Mouse (Mus musculus): ENCODE measurements around the gene Myo1e. TPM values are rescaled to one million over a fixed set of nuclear protein-coding genes. Genes with fewer than 3 reads are reported as not detected.

The Myo1e gene
- polyA plus RNA-seq, 1 experiment from 2014 or later = 15.7 TPM

GRCm38 (mm10) chr9:70338391-70338790, 131.2 kb downstream of the Myo1e start:
- peaks cover 37% of the 10 kb centered on the region for H3K36me3 ChIP-seq (ENCODE audit: control insufficient read depth, insufficient read depth, low read length)
- no peaks in the 10 kb centered on the region for H3K4me1 ChIP-seq (replicated peaks; ENCODE audit: control insufficient read depth, insufficient read depth)
- H3K9me3 ChIP-seq (ENCODE audit: control insufficient read depth, low read length) = no peaks in the 10 kb centered on the region
- no peak for TF ChIP-seq CTCF (IDR thresholded peaks at IDR 0.05; ENCODE audit: low read depth)
- no peak for TF ChIP-seq EP300 (optimal IDR thresholded peaks at IDR 0.05)
- no peak overlapping the region for H3K9ac ChIP-seq (ENCODE audit: low read length)
- WGBS = 91% methylated on average over 7 of the region's 7 CpGs
- DNase-seq (ENCODE audit: low spot score) = no peak
- ATAC-seq (ENCODE audit: low FRiP score, low TSS enrichment) = no peak
- H3K4me2 ChIP-seq (replicated peaks; ENCODE audit: low read depth) = no peak overlapping the region
- no peak overlapping the region for H3K27ac ChIP-seq (replicated peaks)
- no peaks in the 10 kb centered on the region for H3K27me3 ChIP-seq (ENCODE audit: control insufficient read depth, insufficient read depth, low read length)
- H3K4me3 ChIP-seq (ENCODE audit: low read depth, low read length) = no peak overlapping the region

DNA sequence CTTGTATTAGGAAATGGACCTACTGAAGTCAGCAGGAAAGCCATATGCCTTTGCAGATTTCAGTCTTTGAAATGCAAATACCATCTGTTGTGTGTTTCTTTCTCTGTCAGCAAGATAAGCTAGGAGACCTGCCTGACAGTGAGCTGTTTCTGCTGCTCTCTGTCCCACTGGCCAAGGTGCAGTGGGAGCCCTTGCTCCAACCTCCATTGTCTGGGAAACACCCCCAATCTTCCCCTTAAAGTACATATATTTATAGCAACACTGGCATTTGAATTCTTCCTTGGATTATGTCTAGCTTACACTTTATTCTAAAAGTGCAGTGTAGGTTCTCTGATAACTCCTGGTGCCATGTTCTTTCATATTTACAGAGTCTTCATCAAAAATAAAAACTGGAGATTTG, 131.7 kb downstream of the Myo1e start:
- H3K27ac ChIP-seq (replicated peaks) = no peak overlapping the region
- no peak overlapping the region for H3K9ac ChIP-seq (ENCODE audit: low read length)
- H3K4me3 ChIP-seq (ENCODE audit: low read depth, low read length) = no peak overlapping the region
- no peak for ATAC-seq (ENCODE audit: low FRiP score, low TSS enrichment)
- H3K9me3 ChIP-seq (ENCODE audit: control insufficient read depth, low read length) = no peaks in the 10 kb centered on the region
- no peaks in the 10 kb centered on the region for H3K4me1 ChIP-seq (replicated peaks; ENCODE audit: control insufficient read depth, insufficient read depth)
- no peaks in the 10 kb centered on the region for H3K27me3 ChIP-seq (ENCODE audit: control insufficient read depth, insufficient read depth, low read length)
- no peak for DNase-seq (ENCODE audit: low spot score)
- no peak overlapping the region for H3K4me2 ChIP-seq (replicated peaks; ENCODE audit: low read depth)
- TF ChIP-seq CTCF (IDR thresholded peaks at IDR 0.05; ENCODE audit: low read depth) (no peak), EP300 (optimal IDR thresholded peaks at IDR 0.05) (no peak)
- peaks cover 37% of the 10 kb centered on the region for H3K36me3 ChIP-seq (ENCODE audit: control insufficient read depth, insufficient read depth, low read length)

GRCm38 (mm10) chr9:70349274-70349673, 142.1 kb downstream of the Myo1e start:
- WGBS = 82% methylated on average over 2 of the region's 2 CpGs
- no peaks in the 10 kb centered on the region for H3K4me1 ChIP-seq (replicated peaks; ENCODE audit: control insufficient read depth, insufficient read depth)

DNA sequence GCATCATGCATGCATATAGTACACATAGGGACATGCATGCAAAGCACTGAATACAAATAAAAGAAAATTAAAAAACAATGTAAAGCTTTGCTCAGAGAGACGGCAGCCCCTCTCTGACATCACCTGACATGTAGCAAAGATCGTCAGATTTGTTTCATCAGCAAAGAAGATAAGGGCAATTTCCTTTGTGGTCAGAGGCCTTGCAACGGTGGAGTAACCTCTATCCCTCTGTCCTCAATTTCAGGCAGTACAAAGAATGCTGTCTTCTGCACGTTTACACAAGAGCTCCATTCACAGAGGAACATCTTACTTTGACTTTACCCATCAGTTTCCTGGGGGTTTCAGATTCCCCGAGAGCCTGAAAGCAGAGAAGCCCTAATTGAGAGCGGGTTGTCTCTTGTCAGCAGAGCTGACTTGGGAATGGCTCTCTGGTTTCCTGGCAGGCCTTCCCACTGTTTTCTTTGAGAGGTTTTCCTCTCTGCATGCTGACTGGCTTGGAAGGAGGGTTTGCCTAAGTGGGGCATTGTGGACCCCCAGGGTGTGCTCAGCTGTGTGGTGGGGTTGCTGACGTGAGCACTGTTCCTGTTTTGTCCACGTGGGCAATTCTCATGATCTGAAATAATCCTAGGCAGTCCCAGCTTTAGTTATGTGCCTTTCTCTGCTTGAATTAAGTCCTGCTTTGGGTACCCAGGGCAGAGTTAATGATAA, 144.6 kb downstream of the Myo1e start:
- Histone ChIP-seq H3K9me3 (ENCODE audit: control insufficient read depth, low read length) (no peaks in the 10 kb centered on the region), H3K36me3 (ENCODE audit: control insufficient read depth, insufficient read depth, low read length) (peaks cover 34% of the 10 kb centered on the region; the same call in 1 of the 2 replicates), H3K4me3 (ENCODE audit: low read depth, low read length) (no peak overlapping the region), H3K4me2 (replicated peaks; ENCODE audit: low read depth) (no peak overlapping the region), H3K27me3 (ENCODE audit: control insufficient read depth, insufficient read depth, low read length) (no peaks in the 10 kb centered on the region), H3K27ac (replicated peaks) (no peak overlapping the region), H3K9ac (ENCODE audit: low read length) (no peak overlapping the region), H3K4me1 (replicated peaks; ENCODE audit: control insufficient read depth, insufficient read depth) (no peaks in the 10 kb centered on the region)
- DNase-seq (ENCODE audit: low spot score) = no peak
- ATAC-seq (ENCODE audit: low FRiP score, low TSS enrichment) = no peak
- TF ChIP-seq EP300 (optimal IDR thresholded peaks at IDR 0.05) (no peak), CTCF (IDR thresholded peaks at IDR 0.05; ENCODE audit: low read depth) (no peak)
- 49% methylated on average over 8 of the region's 8 CpGs for WGBS

More at GRCm38 (mm10) chr9:70349274-70349673, 142.1 kb downstream of the Myo1e start:
- DNase-seq (ENCODE audit: low spot score) (no peak), ATAC-seq (ENCODE audit: low FRiP score, low TSS enrichment) (no peak)
- Histone ChIP-seq H3K27ac (replicated peaks) (no peak overlapping the region), H3K27me3 (ENCODE audit: control insufficient read depth, insufficient read depth, low read length) (no peaks in the 10 kb centered on the region), H3K4me2 (replicated peaks; ENCODE audit: low read depth) (no peak overlapping the region), H3K36me3 (ENCODE audit: control insufficient read depth, insufficient read depth, low read length) (peaks cover 21% of the 10 kb centered on the region), H3K9me3 (ENCODE audit: control insufficient read depth, low read length) (no peaks in the 10 kb centered on the region), H3K9ac (ENCODE audit: low read length) (no peak overlapping the region), H3K4me3 (ENCODE audit: low read depth, low read length) (no peak overlapping the region)
- TF ChIP-seq EP300 (optimal IDR thresholded peaks at IDR 0.05) (no peak), CTCF (IDR thresholded peaks at IDR 0.05; ENCODE audit: low read depth) (no peak)

DNA sequence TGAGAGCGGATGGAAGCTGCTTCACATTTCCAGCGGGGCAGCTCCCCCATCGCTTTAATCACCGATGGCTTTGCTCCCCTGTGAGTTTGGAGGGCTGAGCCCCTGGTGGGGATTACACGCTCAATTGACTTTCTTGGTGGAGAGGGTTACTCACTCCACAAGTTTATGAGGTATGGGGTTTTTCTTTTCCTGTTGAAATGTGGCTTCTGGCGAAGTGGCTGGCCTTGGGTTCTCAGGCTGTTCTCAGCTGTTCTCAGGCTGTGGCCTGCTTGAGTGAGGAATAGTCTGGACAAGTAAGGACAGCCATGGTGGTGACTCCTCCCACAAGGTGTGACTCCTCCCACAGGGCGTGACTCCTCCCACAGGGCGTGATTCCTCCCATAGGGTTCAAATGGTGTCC, 149.1 kb downstream of the Myo1e start:
- H3K4me2 ChIP-seq (replicated peaks; ENCODE audit: low read depth) = no peak overlapping the region
- no peak overlapping the region for H3K4me3 ChIP-seq (ENCODE audit: low read depth, low read length)
- no peak overlapping the region for H3K27ac ChIP-seq (replicated peaks)
- WGBS = 61% methylated on average over 8 of the region's 8 CpGs
- H3K4me1 ChIP-seq (replicated peaks; ENCODE audit: control insufficient read depth, insufficient read depth) = no peaks in the 10 kb centered on the region
- DNase-seq (ENCODE audit: low spot score) (peak; percentile 17), ATAC-seq (ENCODE audit: low FRiP score, low TSS enrichment) (no peak)
- H3K36me3 ChIP-seq (ENCODE audit: control insufficient read depth, insufficient read depth, low read length) = peaks cover 31% of the 10 kb centered on the region
- H3K9me3 ChIP-seq (ENCODE audit: control insufficient read depth, low read length) = no peaks in the 10 kb centered on the region
- TF ChIP-seq EP300 (optimal IDR thresholded peaks at IDR 0.05) (no peak), CTCF (IDR thresholded peaks at IDR 0.05; ENCODE audit: low read depth) (no peak)
- H3K27me3 ChIP-seq (ENCODE audit: control insufficient read depth, insufficient read depth, low read length) = no peaks in the 10 kb centered on the region
- no peak overlapping the region for H3K9ac ChIP-seq (ENCODE audit: low read length)

DNA sequence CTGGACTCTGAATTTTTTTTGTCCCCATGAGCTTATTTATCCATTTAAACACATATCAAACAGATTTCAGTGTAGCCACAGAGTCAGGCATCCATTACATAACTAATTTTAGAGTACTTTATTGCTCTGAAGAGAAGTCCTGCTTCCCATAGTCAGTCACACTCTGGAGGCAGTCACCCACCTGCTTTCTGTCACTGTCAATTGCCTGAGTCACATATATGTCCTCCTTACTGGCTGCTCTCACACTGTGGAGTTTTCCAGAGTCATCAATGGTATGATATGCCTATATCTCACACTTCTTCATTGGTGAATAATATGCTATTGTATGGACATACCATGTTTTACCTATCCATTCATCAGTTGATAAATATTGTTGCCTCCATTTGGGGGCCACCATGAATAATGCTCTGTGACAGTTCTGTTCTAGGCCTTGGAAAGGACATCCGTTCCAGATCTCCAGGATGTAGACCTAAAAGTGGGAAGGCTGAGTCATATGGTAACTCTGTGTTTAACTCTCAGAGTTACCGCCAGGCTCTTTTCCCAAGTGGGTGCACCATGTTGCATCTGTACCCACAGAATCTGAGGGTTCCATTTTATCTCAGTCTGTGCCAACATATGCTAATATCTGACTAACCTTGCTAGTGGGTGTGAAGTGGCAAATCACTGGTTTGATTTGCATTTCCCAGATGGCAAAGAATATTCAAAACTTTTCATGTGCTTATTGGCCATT, 152.4 kb downstream of the Myo1e start:
- Histone ChIP-seq H3K36me3 (ENCODE audit: control insufficient read depth, insufficient read depth, low read length) (peaks cover 33% of the 10 kb centered on the region), H3K4me3 (ENCODE audit: low read depth, low read length) (no peak overlapping the region), H3K27ac (replicated peaks) (no peak overlapping the region), H3K4me1 (replicated peaks; ENCODE audit: control insufficient read depth, insufficient read depth) (no peaks in the 10 kb centered on the region), H3K4me2 (replicated peaks; ENCODE audit: low read depth) (no peak overlapping the region), H3K27me3 (ENCODE audit: control insufficient read depth, insufficient read depth, low read length) (no peaks in the 10 kb centered on the region), H3K9ac (ENCODE audit: low read length) (no peak overlapping the region), H3K9me3 (ENCODE audit: control insufficient read depth, low read length) (no peaks in the 10 kb centered on the region)
- ATAC-seq (ENCODE audit: low FRiP score, low TSS enrichment) (no peak), DNase-seq (ENCODE audit: low spot score) (no peak)
- TF ChIP-seq EP300 (optimal IDR thresholded peaks at IDR 0.05) (no peak), CTCF (IDR thresholded peaks at IDR 0.05; ENCODE audit: low read depth) (no peak)
- 96% methylated on average over 2 of the region's 2 CpGs for WGBS

Measured in stomach, postnatal 0 days (tissue).